Mouse (Mus musculus) lung, postnatal 0 days (tissue): ENCODE measurements around the gene Pax3.

ENCODE experiments used
- CTCF ChIP-seq: IDR thresholded peaks from 2 replicates; pipeline ENCODE4 v1.5.1; 2016; ENCODE audit warnings: antibody characterized with exemption, mild to moderate bottlenecking
- EP300 ChIP-seq: IDR thresholded peaks from 2 replicates; pipeline ENCODE4 v1.6.1; 2016; ENCODE audit warnings: antibody characterized with exemption, mild to moderate bottlenecking, control low read depth

DNA sequence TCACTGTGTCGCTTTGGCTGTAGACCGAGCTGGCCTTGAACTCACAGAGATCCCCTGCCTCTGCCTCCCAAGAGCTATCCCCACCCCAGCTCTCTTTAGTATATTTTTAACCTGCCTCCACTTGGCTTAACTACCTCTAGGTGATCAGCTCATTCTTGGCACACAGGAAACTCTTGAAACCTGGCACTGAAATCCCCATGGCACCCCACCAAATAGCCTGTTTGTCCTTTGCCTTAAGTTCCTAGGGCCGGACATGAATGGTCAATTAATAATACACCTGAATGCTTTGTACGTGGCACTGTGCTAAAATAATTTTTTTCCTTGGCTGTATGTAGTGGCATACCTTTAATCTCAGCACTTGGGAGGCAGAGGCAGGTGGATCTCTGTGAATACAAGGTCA is 41.1 kb downstream of the Pax3 start:
- no peak for TF ChIP-seq CTCF
- TF ChIP-seq EP300, result no peak
